Mouse (Mus musculus) intestine, postnatal 0 days (tissue): ENCODE measurements around the gene Edn2. TPM values are rescaled to one million over a fixed set of nuclear protein-coding genes. Genes with fewer than 3 reads are reported as not detected.

Source experiments
- ATAC-seq: fragments of 200-750 bp; cut with Nextera tagmentation; 2 replicates; pipeline ENCODE4 v1.8.0; 2017; ENCODE audit warnings: mild to moderate bottlenecking, moderate TSS enrichment, moderate library complexity
- H3K27ac ChIP-seq: fragments of 300-500 bp; sonication (generic); 2 replicates; pipeline ENCODE4 v1.5.1; 2014; ENCODE audit warnings: mild to moderate bottlenecking, low read depth, low read length, moderate library complexity
- H3K27me3 ChIP-seq: fragments of 300-500 bp; sonication (generic); replicated peaks from 2 replicates; pipeline ENCODE4 v1.6.1; 2014; ENCODE audit warnings: low read length, mixed read lengths; ENCODE audit not compliant: control insufficient read depth, insufficient read depth
- H3K36me3 ChIP-seq: fragments of 300-500 bp; sonication (generic); 2 replicates; pipeline ENCODE4 v1.6.1; 2014; ENCODE audit warnings: mild to moderate bottlenecking, moderate library complexity; ENCODE audit not compliant: control insufficient read depth, insufficient read depth
- H3K4me1 ChIP-seq: fragments of 300-500 bp; sonication (generic); replicated peaks from 2 replicates; pipeline ENCODE4 v1.6.1; 2014; ENCODE audit warnings: antibody characterized with exemption, low read length, mixed read lengths; ENCODE audit not compliant: control insufficient read depth, insufficient read depth
- H3K4me2 ChIP-seq: fragments of 300-500 bp; sonication (generic); replicated peaks from 2 replicates; pipeline ENCODE4 v1.6.1; 2014; ENCODE audit warnings: low read depth, mild to moderate bottlenecking, moderate library complexity
- H3K4me3 ChIP-seq: fragments of 300-500 bp; sonication (generic); 2 replicates; pipeline ENCODE4 v1.5.1; 2014; ENCODE audit warnings: low read depth, low read length
- H3K9ac ChIP-seq: fragments of 300-500 bp; sonication (generic); 2 replicates; pipeline ENCODE4 v1.6.1; 2014; ENCODE audit warnings: mild to moderate bottlenecking, low read depth, low read length
- H3K9me3 ChIP-seq: fragments of 300-500 bp; sonication (generic); 2 replicates; pipeline ENCODE4 v1.6.1; 2016; ENCODE audit warnings: mixed run types; ENCODE audit not compliant: control insufficient read depth
- CTCF ChIP-seq: sonication (generic); IDR thresholded peaks from 2 replicates; pipeline ENCODE4 v1.5.1; 2016; ENCODE audit warnings: low read depth, mild to moderate bottlenecking, control low read depth, antibody characterized with exemption, moderate library complexity
- WGBS: fragments of 180-500 bp; shearing (Covaris S2); extraction: QIAGEN DNeasy Blood & Tissue Kit; methylation state at CpG from one replicate; pipeline ENCODE4 v1.1.7; 2014; 5-methylcytosine and 5-hydroxymethylcytosine counted together
- polyA plus RNA-seq: library from polyadenylated mRNA; unstranded; fragments of >200 nt; fragmentation: Nextera tagmentation; extraction: Ambion mirVana; gene quantifications from 2 replicates; pipeline ENCODE4 v1.2.1, GENCODE M21; 2015

The Edn2 gene
- polyA plus RNA-seq, 1 experiment from 2014 or later: 5.6 TPM

DNA sequence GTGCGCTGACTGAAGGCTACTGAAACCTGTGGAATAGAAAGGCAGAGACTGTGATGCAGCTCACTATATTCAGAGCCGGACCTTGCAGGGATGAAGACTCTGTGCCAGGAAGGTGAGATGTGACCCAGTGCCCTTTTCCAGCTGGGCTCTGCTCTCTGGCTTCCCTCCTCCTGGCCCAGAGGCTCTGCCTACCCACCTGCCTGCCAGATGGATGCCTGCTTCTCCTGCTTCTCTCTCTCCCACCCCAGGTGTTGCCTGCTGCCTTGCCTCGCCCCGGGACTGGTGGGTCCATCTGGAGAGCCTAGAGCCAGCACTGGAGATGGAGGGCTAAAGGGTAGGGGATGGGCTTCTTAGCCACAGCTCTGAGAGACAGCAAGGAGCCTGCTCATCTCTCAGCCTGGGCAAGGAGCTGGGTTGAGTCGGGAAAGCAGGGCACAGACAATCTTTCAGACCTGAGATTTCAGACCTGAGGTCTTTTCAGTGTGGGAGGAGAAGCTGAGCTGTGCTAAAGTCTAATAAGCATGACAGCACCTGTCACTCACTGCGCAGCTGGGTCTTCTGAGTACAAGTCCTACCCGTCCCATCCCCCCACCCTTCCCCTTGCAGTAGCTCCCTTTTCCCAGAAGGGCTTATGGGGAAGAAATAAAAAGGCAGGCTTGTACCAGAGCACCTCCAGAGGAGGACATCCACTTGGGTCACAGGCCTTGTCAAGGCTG lies 39.7 kb downstream of the Edn2 start:
- no peak for ATAC-seq
- no peaks in the 10 kb centered on the region for H3K27me3 ChIP-seq
- no peak overlapping the region for H3K27ac ChIP-seq
- no peak for TF ChIP-seq CTCF
- H3K36me3 ChIP-seq: no peaks in the 10 kb centered on the region
- peaks cover 7% of the 10 kb centered on the region for H3K4me1 ChIP-seq
- no peak overlapping the region for H3K9ac ChIP-seq
- 86% methylated on average over 7 of the region's 7 CpGs for WGBS
- H3K4me3 ChIP-seq: no peak overlapping the region
- H3K4me2 ChIP-seq: no peak overlapping the region
- H3K9me3 ChIP-seq: no peaks in the 10 kb centered on the region

DNA sequence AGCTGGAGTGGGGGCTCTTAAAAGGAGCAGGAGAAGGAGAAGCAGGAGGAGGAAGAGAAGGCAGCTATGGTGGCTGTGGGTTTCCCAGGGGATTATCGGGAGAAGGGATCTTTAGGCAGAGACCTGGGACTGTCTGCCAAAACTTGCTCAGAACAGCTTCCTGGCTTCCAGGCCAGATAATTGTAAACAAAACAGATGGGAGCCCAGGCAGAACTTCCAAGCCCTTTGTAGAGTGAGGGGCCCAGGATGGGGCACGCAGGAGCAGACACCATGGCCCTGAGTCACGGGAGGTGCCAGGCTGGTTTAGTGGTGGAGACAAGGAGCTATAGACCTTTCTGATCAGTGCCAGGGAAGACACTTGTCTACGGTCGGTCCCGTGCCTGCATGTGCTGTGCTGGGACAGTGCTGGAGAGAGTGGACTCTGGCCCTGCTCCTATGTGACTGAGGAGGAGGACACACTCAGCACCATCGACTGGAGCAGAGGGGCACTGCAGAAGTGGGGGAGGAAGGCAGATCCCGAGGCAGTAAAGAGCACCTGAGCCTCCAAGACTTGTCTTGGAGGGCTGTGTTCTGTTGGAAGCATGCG lies 43.4 kb downstream of the Edn2 start:
- 34% methylated on average over 9 of the region's 9 CpGs for WGBS
- Histone ChIP-seq H3K9me3 (no peaks in the 10 kb centered on the region), H3K27me3 (no peaks in the 10 kb centered on the region), H3K4me3 (no peak overlapping the region), H3K9ac (no peak overlapping the region), H3K4me1 (peaks cover 7% of the 10 kb centered on the region), H3K36me3 (no peaks in the 10 kb centered on the region), H3K4me2 (no peak overlapping the region; the same call in 1 of the 2 replicates), H3K27ac (no peak overlapping the region)
- ATAC-seq: peak; percentile 73
- no peak for TF ChIP-seq CTCF

DNA sequence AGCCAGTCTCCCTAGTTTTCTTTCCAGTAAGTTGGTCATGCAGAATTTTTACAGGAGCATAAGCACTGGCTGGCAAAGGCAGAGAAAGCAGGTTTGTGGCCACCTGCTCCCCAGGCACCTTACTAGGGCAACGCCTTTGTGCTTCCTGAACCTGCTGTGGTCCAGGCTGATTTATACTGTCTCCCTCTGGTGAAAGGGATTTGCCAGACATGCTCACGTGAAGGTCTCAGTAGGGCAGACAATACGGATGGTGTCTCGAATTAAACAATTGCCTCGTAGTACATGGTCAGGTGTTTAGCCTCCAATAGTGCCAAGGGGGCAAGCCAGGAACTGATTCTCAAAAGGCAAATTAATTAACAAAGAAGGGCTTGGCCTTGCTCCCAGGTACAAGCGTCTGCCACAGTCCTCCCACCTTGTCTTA lies 45.5 kb downstream of the Edn2 start:
- 77% methylated on average over 6 of the region's 6 CpGs for WGBS

DNA sequence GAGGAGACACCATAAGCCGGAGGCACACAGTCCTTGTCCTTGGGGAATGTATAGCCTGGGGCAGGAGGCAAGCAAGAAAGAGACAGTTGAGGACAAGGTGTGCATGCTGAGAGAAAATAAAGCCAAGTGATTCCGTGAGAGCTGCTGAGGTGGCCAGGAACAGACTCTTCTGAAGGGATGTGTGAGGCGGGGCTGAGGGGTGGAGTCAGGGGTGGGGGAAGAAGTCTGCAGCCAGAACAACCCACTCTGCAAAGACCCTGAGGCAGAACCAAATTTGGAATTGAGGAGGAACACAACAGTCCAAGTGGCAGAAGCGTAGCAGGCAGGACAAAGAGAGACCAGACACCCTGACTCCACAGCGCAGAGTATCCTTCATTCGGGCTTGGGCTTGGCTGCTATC lies 51.1 kb downstream of the Edn2 start:
- 61% methylated on average over 6 of the region's 6 CpGs for WGBS
- H3K27me3 ChIP-seq: no peaks in the 10 kb centered on the region
- ATAC-seq: no peak
- no peak overlapping the region for H3K9ac ChIP-seq
- H3K9me3 ChIP-seq: no peaks in the 10 kb centered on the region
- TF ChIP-seq CTCF: no peak
- no peak overlapping the region for H3K27ac ChIP-seq
- H3K4me1 ChIP-seq: no peaks in the 10 kb centered on the region
- H3K4me2 ChIP-seq: no peak overlapping the region
- H3K4me3 ChIP-seq: no peak overlapping the region
- no peaks in the 10 kb centered on the region for H3K36me3 ChIP-seq

More for the DNA sequence above, 45.5 kb downstream of the Edn2 start:
- Histone ChIP-seq H3K4me1 (peaks cover 7% of the 10 kb centered on the region), H3K36me3 (no peaks in the 10 kb centered on the region), H3K27ac (no peak overlapping the region), H3K27me3 (no peaks in the 10 kb centered on the region), H3K4me2 (no peak overlapping the region), H3K9me3 (no peaks in the 10 kb centered on the region), H3K9ac (no peak overlapping the region), H3K4me3 (no peak overlapping the region)
- ATAC-seq: no peak
- no peak for TF ChIP-seq CTCF

DNA sequence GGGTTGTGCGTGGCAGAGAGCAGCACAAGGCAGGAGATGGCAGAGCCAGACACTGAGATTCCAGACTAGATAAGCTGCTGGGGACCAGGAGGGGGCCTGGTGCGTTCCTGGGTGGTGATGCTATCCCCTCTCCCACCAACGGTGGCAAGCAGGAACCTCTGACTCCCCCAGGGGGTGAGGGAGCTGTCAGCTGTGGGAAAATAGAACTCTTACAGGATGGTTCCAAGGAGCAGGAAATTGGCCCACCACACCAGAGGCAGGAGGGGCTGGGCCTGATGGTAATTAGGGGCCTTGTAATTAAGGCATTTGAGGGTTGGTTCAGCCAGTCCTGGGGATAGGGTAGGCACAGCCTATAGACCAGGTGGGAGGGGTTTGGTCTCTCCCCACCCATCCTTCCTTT lies 51.8 kb downstream of the Edn2 start:
- ATAC-seq: no peak
- Histone ChIP-seq H3K36me3 (no peaks in the 10 kb centered on the region), H3K9me3 (no peaks in the 10 kb centered on the region), H3K4me3 (no peak overlapping the region), H3K9ac (no peak overlapping the region), H3K27me3 (no peaks in the 10 kb centered on the region), H3K4me2 (no peak overlapping the region), H3K4me1 (no peaks in the 10 kb centered on the region), H3K27ac (no peak overlapping the region)
- 48% methylated on average over 3 of the region's 3 CpGs for WGBS
- TF ChIP-seq CTCF: no peak

DNA sequence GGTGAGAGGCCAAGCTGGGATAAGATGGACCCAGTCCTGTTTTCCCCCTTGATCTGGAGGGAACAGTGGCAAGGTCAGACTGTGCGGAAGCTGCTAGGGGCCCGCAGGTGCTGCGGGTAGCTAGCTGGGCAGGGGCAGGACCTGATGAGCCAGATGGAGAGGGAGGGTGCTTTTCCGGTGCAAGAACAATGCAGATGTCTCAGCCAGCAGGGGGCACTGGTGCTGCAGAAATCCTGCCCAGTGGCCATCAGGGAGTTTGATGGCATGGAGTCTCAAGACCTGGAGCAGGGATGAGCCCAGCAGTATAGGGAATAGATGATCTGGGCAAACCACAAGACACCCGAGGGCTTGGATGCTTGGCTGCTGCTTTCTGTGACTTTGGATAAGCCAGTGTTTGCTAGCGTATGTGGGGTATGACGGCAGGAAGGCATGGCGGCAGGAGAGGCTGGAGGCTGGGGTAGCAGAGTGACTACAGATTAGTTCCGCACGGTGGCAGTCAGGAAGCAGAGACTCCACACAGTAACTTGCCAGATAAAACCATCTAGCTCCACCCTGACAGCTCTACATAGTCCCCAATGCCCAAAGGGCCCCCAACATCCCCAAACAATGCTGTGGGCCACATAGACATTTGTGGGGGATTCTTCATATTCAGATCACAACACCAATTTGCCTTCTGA lies 55.0 kb downstream of the Edn2 start:
- Histone ChIP-seq H3K36me3 (no peaks in the 10 kb centered on the region), H3K9me3 (no peaks in the 10 kb centered on the region), H3K4me3 (no peak overlapping the region), H3K4me1 (no peaks in the 10 kb centered on the region), H3K4me2 (no peak overlapping the region), H3K9ac (no peak overlapping the region), H3K27me3 (no peaks in the 10 kb centered on the region), H3K27ac (no peak overlapping the region)
- peak; percentile 80 for TF ChIP-seq CTCF
- WGBS: 47% methylated on average over 10 of the region's 10 CpGs
- ATAC-seq: 0 out of 2 replicates have a peak, but pooled peaks have one; percentile 24
